Mouse (Mus musculus): ENCODE measurements around the gene Foxp2. TPM values are rescaled to one million over a fixed set of nuclear protein-coding genes. Genes with fewer than 3 reads are reported as not detected.

Foxp2 gene
- total and polyA plus RNA-seq, 2 experiments from 2014 or later: 34.6 to 69.7 TPM

GRCm38 (mm10) chr6:15063246-15063645 is 162.1 kb downstream of the Foxp2 start:
- no peak for ATAC-seq
- H3K36me3 ChIP-seq (ENCODE audit: insufficient read depth, low read length): no peaks in the 10 kb centered on the region
- DNase-seq (ENCODE audit: low spot score): no peak
- H3K9me3 ChIP-seq (ENCODE audit: low read length): no peaks in the 10 kb centered on the region
- H3K4me1 ChIP-seq (ENCODE audit: insufficient read depth, low read length): no peaks in the 10 kb centered on the region
- H3K27ac ChIP-seq: no peak overlapping the region
- no peak overlapping the region for H3K4me2 ChIP-seq (ENCODE audit: low read depth, low read length)
- TF ChIP-seq CTCF (IDR thresholded peaks at IDR 0.05; ENCODE audit: low read depth): no peak
- no peak overlapping the region for H3K9ac ChIP-seq (replicated peaks; ENCODE audit: low read length)
- H3K4me3 ChIP-seq (ENCODE audit: low read length): no peak overlapping the region
- H3K27me3 ChIP-seq (ENCODE audit: insufficient read depth, low read length): no peaks in the 10 kb centered on the region
- WGBS: 33% methylated on average over 1 of the region's 1 CpGs

- Histone ChIP-seq H3K27me3 (ENCODE audit: insufficient read depth, low read length) (no peaks in the 10 kb centered on the region), H3K36me3 (ENCODE audit: insufficient read depth, low read length) (no peaks in the 10 kb centered on the region), H3K4me3 (ENCODE audit: low read length) (no peak overlapping the region), H3K9me3 (ENCODE audit: low read length) (no peaks in the 10 kb centered on the region), H3K27ac (no peak overlapping the region), H3K4me2 (ENCODE audit: low read depth, low read length) (no peak overlapping the region), H3K4me1 (ENCODE audit: insufficient read depth, low read length) (no peaks in the 10 kb centered on the region), H3K9ac (replicated peaks; ENCODE audit: low read length) (no peak overlapping the region)
- DNase-seq (ENCODE audit: low spot score) (no peak), ATAC-seq (no peak)
- WGBS: 55% methylated on average over 1 of the region's 1 CpGs
- TF ChIP-seq CTCF (IDR thresholded peaks at IDR 0.05; ENCODE audit: low read depth): no peak
These were observed 200.4 kb downstream of the Foxp2 start for GRCm38 (mm10) chr6:15101548-15101947.

GRCm38 (mm10) chr6:15120916-15121315 is 219.8 kb downstream of the Foxp2 start:
- H3K4me3 ChIP-seq (ENCODE audit: low read length): no peak overlapping the region
- H3K36me3 ChIP-seq (ENCODE audit: insufficient read depth, low read length): no peaks in the 10 kb centered on the region
- TF ChIP-seq CTCF (IDR thresholded peaks at IDR 0.05; ENCODE audit: low read depth): peak; percentile 64
- H3K27ac ChIP-seq: no peak overlapping the region
- H3K27me3 ChIP-seq (ENCODE audit: insufficient read depth, low read length): no peaks in the 10 kb centered on the region
- H3K4me1 ChIP-seq (ENCODE audit: insufficient read depth, low read length): no peaks in the 10 kb centered on the region
- no peak overlapping the region for H3K4me2 ChIP-seq (ENCODE audit: low read depth, low read length)
- H3K9me3 ChIP-seq (ENCODE audit: low read length): no peaks in the 10 kb centered on the region
- no peak overlapping the region for H3K9ac ChIP-seq (replicated peaks; ENCODE audit: low read length)
- DNase-seq (ENCODE audit: low spot score) (peak; percentile 48), ATAC-seq (peak; percentile 80)
- WGBS: 54% methylated on average over 5 of the region's 5 CpGs

GRCm38 (mm10) chr6:15121339-15121738 is 220.2 kb downstream of the Foxp2 start:
- Histone ChIP-seq H3K9me3 (ENCODE audit: low read length) (no peaks in the 10 kb centered on the region), H3K27me3 (ENCODE audit: insufficient read depth, low read length) (no peaks in the 10 kb centered on the region), H3K9ac (replicated peaks; ENCODE audit: low read length) (no peak overlapping the region), H3K4me3 (ENCODE audit: low read length) (no peak overlapping the region), H3K36me3 (ENCODE audit: insufficient read depth, low read length) (no peaks in the 10 kb centered on the region), H3K27ac (no peak overlapping the region), H3K4me1 (ENCODE audit: insufficient read depth, low read length) (no peaks in the 10 kb centered on the region), H3K4me2 (ENCODE audit: low read depth, low read length) (no peak overlapping the region)
- ATAC-seq: no peak
- TF ChIP-seq CTCF (IDR thresholded peaks at IDR 0.05; ENCODE audit: low read depth): no peak
- no peak for DNase-seq (ENCODE audit: low spot score)

GRCm38 (mm10) chr6:15130142-15130541 is 229.0 kb downstream of the Foxp2 start:
- DNase-seq (ENCODE audit: low spot score) (no peak), ATAC-seq (no peak)
- Histone ChIP-seq H3K9ac (replicated peaks; ENCODE audit: low read length) (no peak overlapping the region), H3K36me3 (ENCODE audit: insufficient read depth, low read length) (no peaks in the 10 kb centered on the region), H3K4me3 (ENCODE audit: low read length) (no peak overlapping the region), H3K4me2 (ENCODE audit: low read depth, low read length) (no peak overlapping the region), H3K27ac (no peak overlapping the region), H3K27me3 (ENCODE audit: insufficient read depth, low read length) (no peaks in the 10 kb centered on the region), H3K4me1 (ENCODE audit: insufficient read depth, low read length) (no peaks in the 10 kb centered on the region), H3K9me3 (ENCODE audit: low read length) (no peaks in the 10 kb centered on the region)
- 89% methylated on average over 2 of the region's 2 CpGs for WGBS
- no peak for TF ChIP-seq CTCF (IDR thresholded peaks at IDR 0.05; ENCODE audit: low read depth)

- no peaks in the 10 kb centered on the region for H3K4me1 ChIP-seq (ENCODE audit: insufficient read depth, low read length)
- no peaks in the 10 kb centered on the region for H3K36me3 ChIP-seq (ENCODE audit: insufficient read depth, low read length)
- 44% methylated on average over 1 of the region's 1 CpGs for WGBS
- no peaks in the 10 kb centered on the region for H3K27me3 ChIP-seq (ENCODE audit: insufficient read depth, low read length)
- no peak overlapping the region for H3K4me2 ChIP-seq (ENCODE audit: low read depth, low read length)
- DNase-seq (ENCODE audit: low spot score) (no peak), ATAC-seq (no peak)
- H3K27ac ChIP-seq: no peak overlapping the region
- no peak for TF ChIP-seq CTCF (IDR thresholded peaks at IDR 0.05; ENCODE audit: low read depth)
- H3K9ac ChIP-seq (replicated peaks; ENCODE audit: low read length): no peak overlapping the region
- no peak overlapping the region for H3K4me3 ChIP-seq (ENCODE audit: low read length)
- no peaks in the 10 kb centered on the region for H3K9me3 ChIP-seq (ENCODE audit: low read length)
These were observed 240.9 kb downstream of the Foxp2 start for GRCm38 (mm10) chr6:15142094-15142493.

- Histone ChIP-seq H3K4me2 (ENCODE audit: low read depth, low read length) (no peak overlapping the region), H3K4me3 (ENCODE audit: low read length) (no peak overlapping the region), H3K4me1 (ENCODE audit: insufficient read depth, low read length) (no peaks in the 10 kb centered on the region), H3K9me3 (ENCODE audit: low read length) (no peaks in the 10 kb centered on the region), H3K36me3 (ENCODE audit: insufficient read depth, low read length) (no peaks in the 10 kb centered on the region), H3K27me3 (ENCODE audit: insufficient read depth, low read length) (no peaks in the 10 kb centered on the region), H3K9ac (replicated peaks; ENCODE audit: low read length) (no peak overlapping the region), H3K27ac (no peak overlapping the region)
- 32% methylated on average over 3 of the region's 3 CpGs for WGBS
- no peak for TF ChIP-seq CTCF (IDR thresholded peaks at IDR 0.05; ENCODE audit: low read depth)
- DNase-seq (ENCODE audit: low spot score) (peak; percentile 18), ATAC-seq (no peak)
These were observed 250.5 kb downstream of the Foxp2 start for GRCm38 (mm10) chr6:15151619-15152018.
